Mouse (Mus musculus) stomach, embryonic 15.5 days (tissue): ENCODE data around the gene Dmwd. TPM values are rescaled to one million over a fixed set of nuclear protein-coding genes. Genes with fewer than 3 reads are reported as not detected.
A peak's percentile ranks its signal among the peaks of the same experiment; 100 is the strongest.

Experiments used
- ATAC-seq: fragments of 200-750 bp; cut with Nextera tagmentation; 2 replicates; pipeline ENCODE4 v1.8.0; 2017; ENCODE audit warnings: low read depth, moderate number of reproducible peaks, moderate TSS enrichment; ENCODE audit not compliant: insufficient read depth, low FRiP score
- H3K27ac ChIP-seq: fragments of 300-500 bp; sonication (generic); 2 replicates; pipeline ENCODE4 v1.5.1; 2015; ENCODE audit warnings: mild to moderate bottlenecking, inconsistent platforms
- H3K27me3 ChIP-seq: fragments of 300-500 bp; sonication (generic); replicated peaks from 2 replicates; pipeline ENCODE4 v1.6.1; 2015; ENCODE audit warnings: inconsistent platforms
- H3K36me3 ChIP-seq: fragments of 300-500 bp; sonication (generic); 2 replicates; pipeline ENCODE4 v1.6.1; 2015; ENCODE audit warnings: inconsistent platforms
- H3K4me1 ChIP-seq: fragments of 300-500 bp; sonication (generic); 2 replicates; pipeline ENCODE4 v1.6.1; 2015; ENCODE audit warnings: inconsistent platforms
- H3K4me2 ChIP-seq: fragments of 300-500 bp; sonication (generic); 2 replicates; pipeline ENCODE4 v1.6.1; 2015; ENCODE audit warnings: mild to moderate bottlenecking, inconsistent platforms
- H3K4me3 ChIP-seq: fragments of 300-500 bp; sonication (generic); replicated peaks from 2 replicates; pipeline ENCODE4 v1.5.1; 2015; ENCODE audit warnings: inconsistent platforms
- H3K9ac ChIP-seq: fragments of 300-500 bp; sonication (generic); 2 replicates; pipeline ENCODE4 v1.6.1; 2015; ENCODE audit warnings: inconsistent platforms
- H3K9me3 ChIP-seq: fragments of 300-500 bp; sonication (generic); 2 replicates; pipeline ENCODE4 v1.6.1; 2016; ENCODE audit warnings: inconsistent platforms
- WGBS: fragments of 180-500 bp; shearing (Covaris S2); methylation state at CpG from one replicate; pipeline ENCODE4 v1.1.7; 2015; 5-methylcytosine and 5-hydroxymethylcytosine counted together
- polyA plus RNA-seq: library from polyadenylated mRNA; unstranded; fragments of >200 nt; fragmentation: Nextera tagmentation; extraction: Ambion mirVana; gene quantifications from 2 replicates; pipeline ENCODE4 v1.2.1, GENCODE M21; 2015

Dmwd gene
- polyA plus RNA-seq, 1 experiment from 2014 or later, result 13.7 TPM

DNA sequence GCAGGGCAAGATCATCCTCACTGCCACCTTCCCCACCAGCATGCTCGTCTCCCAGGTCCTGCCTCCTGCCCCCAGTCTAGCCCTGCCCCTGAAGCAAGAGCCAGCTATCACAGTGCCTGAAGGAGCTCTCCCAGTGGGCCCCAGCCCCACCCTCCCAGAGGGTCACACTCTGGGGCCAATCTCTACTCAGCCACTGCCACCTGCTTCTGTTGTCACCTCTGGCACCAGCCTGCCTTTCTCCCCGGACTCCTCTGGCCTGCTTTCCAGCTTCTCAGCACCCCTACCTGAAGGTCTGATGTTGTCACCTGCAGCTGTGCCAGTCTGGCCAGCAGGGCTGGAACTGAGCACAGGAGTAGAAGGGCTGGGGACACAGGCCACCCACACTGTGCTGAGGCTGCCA is 21.2 kb downstream of the Dmwd start:
- no peaks in the 10 kb centered on the region for H3K36me3 ChIP-seq
- no peaks in the 10 kb centered on the region for H3K27me3 ChIP-seq
- no peak overlapping the region for H3K4me3 ChIP-seq
- peaks cover 30% of the 10 kb centered on the region for H3K4me1 ChIP-seq
- 0 out of 2 replicates have a peak overlapping the region, but pooled peaks have one; percentile 85 for H3K4me2 ChIP-seq
- ATAC-seq, result no peak
- no peaks in the 10 kb centered on the region for H3K9me3 ChIP-seq
- no peak overlapping the region for H3K27ac ChIP-seq
- H3K9ac ChIP-seq, result no peak overlapping the region
- WGBS, result 33% methylated on average over 2 of the region's 2 CpGs

GRCm38 (mm10) chr7:19097863-19098262 is 21.8 kb downstream of the Dmwd start:
- no peaks in the 10 kb centered on the region for H3K36me3 ChIP-seq
- H3K9ac ChIP-seq, result no peak overlapping the region
- H3K27ac ChIP-seq, result no peak overlapping the region
- H3K4me2 ChIP-seq, result no peak overlapping the region
- no peak for ATAC-seq
- H3K9me3 ChIP-seq, result no peaks in the 10 kb centered on the region
- peaks cover 24% of the 10 kb centered on the region for H3K4me1 ChIP-seq
- H3K4me3 ChIP-seq, result no peak overlapping the region
- H3K27me3 ChIP-seq, result no peaks in the 10 kb centered on the region

- Histone ChIP-seq H3K36me3 (no peaks in the 10 kb centered on the region), H3K27ac (no peak overlapping the region), H3K9me3 (no peaks in the 10 kb centered on the region), H3K4me3 (no peak overlapping the region), H3K4me2 (no peak overlapping the region), H3K4me1 (peaks cover 18% of the 10 kb centered on the region), H3K27me3 (no peaks in the 10 kb centered on the region), H3K9ac (no peak overlapping the region)
- ATAC-seq, result no peak
- WGBS, result 73% methylated on average over 7 of the region's 7 CpGs
Measured at GRCm38 (mm10) chr7:19098811-19099210, 22.8 kb downstream of the Dmwd start.

DNA sequence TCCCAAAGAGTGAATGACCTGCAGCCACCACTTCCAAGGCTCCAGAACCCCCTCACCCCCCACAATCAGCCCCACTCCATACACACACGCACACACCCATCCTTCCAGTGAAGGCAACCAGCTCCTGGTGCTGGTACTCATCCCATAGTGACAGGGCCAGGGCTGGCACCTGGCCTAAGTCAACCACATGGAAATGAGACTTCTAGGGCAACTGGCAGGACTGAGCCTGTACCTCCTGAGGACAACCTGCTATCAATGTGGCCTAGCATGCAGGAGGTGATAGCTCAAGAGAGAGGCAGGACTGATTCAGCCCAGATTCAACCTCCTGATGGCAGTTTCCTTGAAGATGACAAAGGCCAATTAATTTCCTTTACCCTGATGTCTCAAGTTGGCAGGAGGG is 24.3 kb downstream of the Dmwd start:
- 79% methylated on average over 1 of the region's 1 CpGs for WGBS
- no peak overlapping the region for H3K4me3 ChIP-seq
- no peak overlapping the region for H3K4me2 ChIP-seq
- no peak overlapping the region for H3K27ac ChIP-seq
- no peaks in the 10 kb centered on the region for H3K9me3 ChIP-seq
- H3K27me3 ChIP-seq, result no peaks in the 10 kb centered on the region
- no peak for ATAC-seq
- no peak overlapping the region for H3K9ac ChIP-seq
- H3K36me3 ChIP-seq, result no peaks in the 10 kb centered on the region
- H3K4me1 ChIP-seq, result peaks cover 18% of the 10 kb centered on the region

DNA sequence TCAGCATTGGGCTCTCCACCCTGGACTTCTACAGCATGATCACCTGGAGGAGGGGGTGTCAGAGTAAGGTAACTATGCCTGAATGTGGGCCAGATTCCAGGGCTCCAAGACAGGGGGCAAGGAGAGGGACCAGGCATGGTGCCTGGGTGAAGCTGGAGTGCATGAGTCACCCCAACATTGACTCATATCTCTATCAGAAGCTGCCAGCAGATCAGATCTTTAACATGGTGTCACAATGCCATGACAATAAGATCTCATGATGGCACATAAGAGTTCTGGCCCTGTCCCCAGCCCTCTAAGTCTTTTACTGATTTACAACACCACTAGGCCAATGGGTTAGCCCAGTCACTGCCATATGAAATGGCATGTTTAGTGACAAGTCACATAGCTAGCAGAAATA is 27.7 kb downstream of the Dmwd start:
- Histone ChIP-seq H3K27ac (no peak overlapping the region), H3K9ac (no peak overlapping the region), H3K9me3 (no peaks in the 10 kb centered on the region), H3K36me3 (no peaks in the 10 kb centered on the region), H3K4me1 (no peaks in the 10 kb centered on the region; the same call in 1 of the 2 replicates), H3K4me3 (no peak overlapping the region), H3K4me2 (no peak overlapping the region), H3K27me3 (no peaks in the 10 kb centered on the region)
- ATAC-seq, result no peak

- no peaks in the 10 kb centered on the region for H3K27me3 ChIP-seq
- 70% methylated on average over 2 of the region's 2 CpGs for WGBS
- H3K27ac ChIP-seq, result no peak overlapping the region
- H3K9me3 ChIP-seq, result no peaks in the 10 kb centered on the region
- H3K4me3 ChIP-seq, result no peak overlapping the region
- no peaks in the 10 kb centered on the region for H3K36me3 ChIP-seq
- no peaks in the 10 kb centered on the region for H3K4me1 ChIP-seq
- H3K9ac ChIP-seq, result no peak overlapping the region
- H3K4me2 ChIP-seq, result no peak overlapping the region
- ATAC-seq, result no peak
Measured at GRCm38 (mm10) chr7:19104486-19104885, 28.5 kb downstream of the Dmwd start.

DNA sequence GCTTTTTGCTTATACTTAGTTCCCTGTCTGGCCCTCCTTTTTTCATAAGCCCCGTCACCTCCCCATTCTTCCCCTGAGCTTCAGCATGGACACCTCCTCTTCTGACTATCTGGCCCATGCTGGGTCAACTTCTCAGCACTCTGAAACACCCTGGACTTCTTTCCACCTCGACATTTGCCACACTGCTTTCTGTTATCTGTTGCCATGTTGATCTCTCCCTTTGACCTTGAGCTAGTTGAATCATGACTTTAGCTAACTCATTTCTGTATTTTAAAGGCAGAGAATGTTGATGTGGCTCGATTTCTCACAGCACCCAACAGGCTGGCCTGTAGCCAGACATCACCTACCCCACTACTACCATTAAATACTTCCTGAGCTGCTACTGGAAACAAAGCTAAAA is 31.4 kb downstream of the Dmwd start:
- Histone ChIP-seq H3K27me3 (no peaks in the 10 kb centered on the region), H3K4me3 (no peak overlapping the region), H3K4me1 (no peaks in the 10 kb centered on the region), H3K9me3 (no peaks in the 10 kb centered on the region), H3K27ac (no peak overlapping the region), H3K9ac (no peak overlapping the region), H3K4me2 (no peak overlapping the region), H3K36me3 (no peaks in the 10 kb centered on the region)
- no peak for ATAC-seq
- WGBS, result 48% methylated on average over 3 of the region's 3 CpGs

- H3K4me1 ChIP-seq, result no peaks in the 10 kb centered on the region
- no peaks in the 10 kb centered on the region for H3K27me3 ChIP-seq
- no peak overlapping the region for H3K4me2 ChIP-seq
- H3K36me3 ChIP-seq, result no peaks in the 10 kb centered on the region
- no peaks in the 10 kb centered on the region for H3K9me3 ChIP-seq
- H3K9ac ChIP-seq, result no peak overlapping the region
- 74% methylated on average over 1 of the region's 1 CpGs for WGBS
- no peak overlapping the region for H3K27ac ChIP-seq
- H3K4me3 ChIP-seq, result no peak overlapping the region
- ATAC-seq, result no peak
Measured at GRCm38 (mm10) chr7:19109565-19109964, 33.5 kb downstream of the Dmwd start.

- Histone ChIP-seq H3K9me3 (no peaks in the 10 kb centered on the region; the same call in 1 of the 2 replicates), H3K4me3 (peak within 1 kb of the TSS; percentile 32), H3K4me1 (peaks cover 23% of the 10 kb centered on the region), H3K36me3 (no peaks in the 10 kb centered on the region), H3K27me3 (no peaks in the 10 kb centered on the region), H3K9ac (no peak within 1 kb of the TSS), H3K4me2 (peak within 1 kb of the TSS; percentile 59), H3K27ac (no peak within 1 kb of the TSS)
- ATAC-seq, result peak; percentile 15; the same call in 1 of the 2 replicates
- 22% methylated on average over 64 of the region's 64 CpGs for WGBS
Measured at GRCm38 (mm10) chr7:19118028-19118771, 42.2 kb downstream of the Dmwd start, which contains the start of gene Gm4969. Gene Gm4969, minus strand, starts transcription at chr7:19118368.

DNA sequence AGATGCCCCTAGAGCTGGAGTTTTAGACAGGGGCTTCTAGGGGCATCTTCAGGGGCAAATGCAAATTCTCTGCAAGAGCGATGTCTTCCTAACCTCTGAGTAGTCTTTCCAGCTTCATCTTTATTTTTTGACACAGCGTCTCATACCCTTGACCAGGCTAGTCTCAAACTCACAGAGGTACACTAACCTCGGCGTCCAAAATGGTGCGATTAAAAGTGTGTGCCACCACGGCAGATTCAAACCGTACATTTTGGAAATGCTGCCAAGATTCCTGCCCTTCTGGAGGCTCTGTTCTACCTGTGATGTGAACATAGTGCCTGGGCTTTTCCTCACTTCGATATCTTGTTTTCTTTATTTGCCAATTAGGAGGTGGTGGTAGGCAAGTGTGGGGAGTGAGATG is 43.1 kb downstream of the Dmwd start:
- Histone ChIP-seq H3K9ac (no peak overlapping the region), H3K27ac (no peak overlapping the region), H3K4me3 (no peak overlapping the region), H3K27me3 (no peaks in the 10 kb centered on the region), H3K36me3 (no peaks in the 10 kb centered on the region), H3K9me3 (no peaks in the 10 kb centered on the region; the same call in 1 of the 2 replicates), H3K4me1 (peaks cover 23% of the 10 kb centered on the region), H3K4me2 (no peak overlapping the region)
- ATAC-seq, result no peak
- 92% methylated on average over 8 of the region's 8 CpGs for WGBS

GRCm38 (mm10) chr7:19119631-19120429 is 43.8 kb downstream of the Dmwd start, which contains the start of gene Fbxo46:
Gene Fbxo46, plus strand, starts transcription at chr7:19119859.
- Histone ChIP-seq H3K27me3 (no peaks in the 10 kb centered on the region), H3K27ac (0 out of 2 replicates have a peak within 1 kb of the TSS, but pooled peaks have one; percentile 40), H3K9ac (peak within 1 kb of the TSS; percentile 76), H3K36me3 (no peaks in the 10 kb centered on the region), H3K4me1 (peaks cover 23% of the 10 kb centered on the region), H3K4me3 (peak within 1 kb of the TSS; percentile 68), H3K9me3 (no peaks in the 10 kb centered on the region; the same call in 1 of the 2 replicates), H3K4me2 (peak within 1 kb of the TSS; percentile 84)
- 2% methylated on average over 34 of the region's 34 CpGs for WGBS
- ATAC-seq, result peak; percentile 95

DNA sequence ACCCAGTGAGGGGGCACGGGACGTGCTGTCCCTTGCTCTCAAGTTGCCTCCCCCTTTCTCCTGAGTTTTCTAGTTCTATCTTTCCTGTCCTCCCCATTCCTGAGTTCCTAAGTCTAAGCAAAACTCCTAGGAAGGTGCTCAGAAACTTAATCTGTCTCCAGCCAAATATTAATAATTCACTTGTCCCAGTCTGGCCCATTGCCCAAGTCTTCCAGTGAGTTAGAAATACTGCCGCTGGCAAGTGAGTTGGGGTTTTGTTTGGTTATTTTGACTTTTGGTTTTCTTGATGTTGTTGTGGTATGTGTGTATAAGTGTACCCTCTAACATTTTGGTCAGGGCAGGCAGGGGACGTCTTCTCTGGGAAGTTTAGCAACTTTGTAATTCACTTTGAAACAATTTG is 45.7 kb downstream of the Dmwd start:
- no peaks in the 10 kb centered on the region for H3K27me3 ChIP-seq
- H3K4me1 ChIP-seq, result peaks cover 23% of the 10 kb centered on the region
- H3K4me2 ChIP-seq, result no peak overlapping the region
- ATAC-seq, result no peak
- no peak overlapping the region for H3K9ac ChIP-seq
- no peaks in the 10 kb centered on the region for H3K36me3 ChIP-seq
- no peak overlapping the region for H3K27ac ChIP-seq
- no peak overlapping the region for H3K4me3 ChIP-seq
- no peaks in the 10 kb centered on the region; the same call in 1 of the 2 replicates for H3K9me3 ChIP-seq
- 92% methylated on average over 4 of the region's 4 CpGs for WGBS
